Mouse (Mus musculus) olfactory bulb, adult 2 months (tissue): ENCODE measurements around the gene Tm9sf4.

Experiments used
- CTCF ChIP-seq: fragments of 200-500 bp; IDR thresholded peaks from 2 replicates; pipeline ENCODE4 v1.5.1; 2012; ENCODE audit warnings: low read depth, mild to moderate bottlenecking, low read length, moderate library complexity; ENCODE audit not compliant: insufficient read depth
- POLR2A ChIP-seq: fragments of 200-500 bp; IDR thresholded peaks from 2 replicates; pipeline ENCODE4 v1.6.1; 2012; ENCODE audit warnings: mild to moderate bottlenecking, low read depth, low read length, moderate library complexity; ENCODE audit not compliant: insufficient read depth

DNA sequence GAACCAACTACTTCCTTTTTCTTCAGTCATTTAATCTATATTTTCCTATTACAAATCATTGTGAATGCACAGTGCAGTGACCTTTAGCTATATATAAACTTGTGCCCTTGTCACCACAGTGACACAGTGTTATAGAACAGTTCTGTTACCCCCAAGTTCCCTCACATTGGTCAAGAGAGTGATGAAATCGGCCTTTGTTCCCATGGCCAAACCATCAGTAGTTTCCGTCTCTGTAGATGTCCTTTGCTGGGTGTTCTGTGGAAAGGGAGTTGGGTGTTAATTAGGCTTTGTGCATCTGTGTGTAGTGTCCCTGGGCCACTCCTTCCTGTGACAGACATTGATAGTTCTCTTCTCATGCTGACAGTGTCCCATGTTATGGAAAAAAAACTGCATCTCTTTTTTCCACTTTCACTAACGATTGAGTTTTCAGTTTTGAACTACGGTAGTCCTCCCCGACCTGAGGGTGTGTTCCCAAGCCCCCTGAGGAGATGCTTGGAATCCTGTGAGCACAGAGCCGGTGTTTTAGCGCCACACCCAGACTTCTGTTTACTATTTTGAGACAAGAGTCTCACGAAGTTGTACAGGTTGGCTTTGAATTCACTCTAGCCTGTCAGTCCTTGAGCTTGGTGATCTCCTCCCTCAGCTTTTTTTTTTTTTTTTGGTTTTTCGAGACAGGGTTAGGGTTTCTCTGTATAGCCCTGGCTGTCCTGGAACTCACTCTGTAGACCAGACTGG, 9.6 kb downstream of the Tm9sf4 start:
- TF ChIP-seq CTCF (no peak), POLR2A (no peak)
